Comparison of ENCODE assay signal across 18 mouse cellular contexts in genomic region chr6:32409625-32410024, GRCm38 (mm10).
A peak's percentile ranks its signal among the peaks of the same experiment; 100 is the strongest.
DNase-seq lines count a peak whose midpoint lies in the region; ATAC-seq and TF ChIP-seq lines count a peak whose summit lies in the region.
"Had no signal": no experiment of that assay in that cellular context is flagged by ENCODE, and none has a peak within 500 bp of the region (broad histone marks: within the 10 kb centered on the region; RNA-seq: fewer than 3 reads in every experiment).

No protein-coding gene starts in this region.

- no peak overlapping the region for H3K4me2 ChIP-seq in heart, embryonic 13.5 days
- no peak overlapping the region for H3K4me2 ChIP-seq in neural tube, embryonic 15.5 days
- H3K4me2 ChIP-seq: embryonic facial prominence, embryonic 12.5 days; forebrain, embryonic 12.5 days; heart, embryonic 11.5 days had no signal

- no peaks in the 10 kb centered on the region for H3K27me3 ChIP-seq in heart, embryonic 13.5 days (replicated peaks)
- no peaks in the 10 kb centered on the region for H3K27me3 ChIP-seq in neural tube, embryonic 15.5 days (replicated peaks)
- H3K27me3 ChIP-seq: embryonic facial prominence, embryonic 12.5 days; forebrain, embryonic 12.5 days had no signal

- peaks cover 47% of the 10 kb centered on the region for H3K4me1 ChIP-seq in heart, embryonic 13.5 days
- peaks cover 19% of the 10 kb centered on the region for H3K4me1 ChIP-seq in neural tube, embryonic 15.5 days

- ATAC-seq in heart, embryonic 13.5 days (ENCODE audit: extremely low read depth, insufficient number of reproducible peaks, low FRiP score, low TSS enrichment) = no peak
- no peak for ATAC-seq in neural tube, embryonic 15.5 days (ENCODE audit: low FRiP score)
- ATAC-seq: hindbrain, postnatal 0 days had no signal

- peak overlapping the region; percentile 55 for H3K9ac ChIP-seq in heart, embryonic 13.5 days
- no peak overlapping the region for H3K9ac ChIP-seq in neural tube, embryonic 15.5 days (replicated peaks)
- H3K9ac ChIP-seq: embryonic facial prominence, embryonic 12.5 days; forebrain, embryonic 12.5 days had no signal

- WGBS in heart, embryonic 13.5 days = 17% methylated on average over 1 of the region's 1 CpGs
- 47% methylated on average over 1 of the region's 1 CpGs for WGBS in neural tube, embryonic 15.5 days

- TF ChIP-seq CTCF in left cerebral cortex, adult 2 months (IDR thresholded peaks at IDR 0.05) = no peak

- H3K36me3 ChIP-seq in heart, embryonic 13.5 days = no peaks in the 10 kb centered on the region
- no peaks in the 10 kb centered on the region for H3K36me3 ChIP-seq in neural tube, embryonic 15.5 days
- H3K36me3 ChIP-seq: embryonic facial prominence, embryonic 12.5 days; forebrain, embryonic 12.5 days had no signal

- DNase-seq in heart, postnatal 36 days = no peak
- no peak for DNase-seq in left cerebral cortex, adult 2 months (ENCODE audit: extremely low spot score in 1 of 2, low spot score in 2 of 2)
- no peak for DNase-seq in left cerebral cortex, postnatal 36 days (ENCODE audit: low spot score in 2 of 2)
- peak; percentile 59 for DNase-seq in brain, adult 2 months (ENCODE audit: low read depth, low spot score)
- DNase-seq in cerebellum, postnatal 36 days = no peak
- DNase-seq: adrenal gland, adult 8-10 months; adrenal gland, postnatal 36 days; cerebellum, adult 11 months; cerebellum, adult 8-10 months; cerebellum, postnatal 14 days; gastrocnemius, postnatal 10 days; heart, adult 2 months had no signal

- no peak overlapping the region for H3K27ac ChIP-seq in heart, embryonic 13.5 days (replicated peaks)
- H3K27ac ChIP-seq in left cerebral cortex, adult 2 months = peak overlapping the region; percentile 40; the same call in 1 of the 2 replicates
- H3K27ac ChIP-seq in neural tube, embryonic 15.5 days (replicated peaks) = no peak overlapping the region
- H3K27ac ChIP-seq: embryonic facial prominence, embryonic 12.5 days; forebrain, embryonic 12.5 days; heart, adult 2 months; hindbrain, postnatal 0 days had no signal

- no peak overlapping the region for H3K4me3 ChIP-seq in heart, embryonic 13.5 days
- H3K4me3 ChIP-seq in left cerebral cortex, adult 2 months = no peak overlapping the region
- H3K4me3 ChIP-seq in neural tube, embryonic 15.5 days (replicated peaks) = no peak overlapping the region
- H3K4me3 ChIP-seq: embryonic facial prominence, embryonic 12.5 days; forebrain, embryonic 12.5 days; heart, adult 2 months had no signal

- intact Hi-C loops in heart, postnatal 36 days (cut with DNase I) = no loop called here
- intact Hi-C loops in left cerebral cortex, adult 2 months (cut with DNase I) = no loop called here
- intact Hi-C loops in left cerebral cortex, postnatal 36 days (cut with DNase I) = no loop called here

- no peaks in the 10 kb centered on the region for H3K9me3 ChIP-seq in heart, embryonic 13.5 days
- no peaks in the 10 kb centered on the region for H3K9me3 ChIP-seq in neural tube, embryonic 15.5 days (replicated peaks)
- H3K9me3 ChIP-seq: embryonic facial prominence, embryonic 12.5 days; forebrain, embryonic 12.5 days had no signal
